Mouse (Mus musculus) brain, adult 10 weeks (tissue): Measurements from ENCODE around the gene Vti1a. TPM values are rescaled to one million over a fixed set of nuclear protein-coding genes. Genes with fewer than 3 reads are reported as not detected.

Source experiments
- polyA plus RNA-seq: library from polyadenylated mRNA; stranded (reverse); fragments of 350-450 nt; fragmentation: Illumina TruSeq; extraction: RNeasy Lipid Tissue Mini Kit (QIAGEN cat#74804); gene quantifications from one replicate; pipeline ENCODE4 v1.2.3, GENCODE M21; 2015; ENCODE audit warnings: low read depth, low replicate concordance

The Vti1a gene
- 43.1 TPM for polyA plus RNA-seq

DNA sequence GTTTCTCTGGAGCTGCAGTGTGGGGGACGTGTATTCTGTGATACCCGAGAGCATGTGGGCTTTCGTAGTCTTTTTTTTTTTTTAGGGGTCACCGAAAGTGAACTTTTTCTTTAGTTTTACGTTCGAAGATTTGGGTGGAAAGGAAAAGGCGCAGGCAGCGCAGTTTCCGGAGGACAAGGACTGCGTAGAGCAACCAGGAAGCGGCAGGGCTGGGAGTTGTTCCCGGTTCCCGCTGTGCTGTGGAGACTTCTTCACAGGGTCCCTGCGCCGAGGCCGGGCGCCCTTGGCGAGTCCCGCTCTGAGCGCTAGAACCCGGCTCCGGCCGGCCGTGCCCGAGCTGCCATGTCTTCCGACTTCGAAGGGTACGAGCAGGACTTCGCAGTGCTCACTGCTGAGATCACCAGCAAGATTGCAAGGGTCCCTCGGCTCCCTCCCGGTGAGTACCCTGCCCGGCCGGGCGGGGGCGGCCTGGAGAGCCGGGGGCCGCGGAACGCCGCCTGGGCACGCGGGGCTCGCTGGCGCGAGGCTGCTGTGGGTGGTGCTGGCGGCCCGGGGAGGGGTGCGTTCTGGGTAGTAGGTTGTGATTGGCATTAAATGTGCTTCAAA is at the start of gene Vti1a:
Gene Vti1a (plus strand): TSS at position 187 of the 606 bp plus-strand sequence.

DNA sequence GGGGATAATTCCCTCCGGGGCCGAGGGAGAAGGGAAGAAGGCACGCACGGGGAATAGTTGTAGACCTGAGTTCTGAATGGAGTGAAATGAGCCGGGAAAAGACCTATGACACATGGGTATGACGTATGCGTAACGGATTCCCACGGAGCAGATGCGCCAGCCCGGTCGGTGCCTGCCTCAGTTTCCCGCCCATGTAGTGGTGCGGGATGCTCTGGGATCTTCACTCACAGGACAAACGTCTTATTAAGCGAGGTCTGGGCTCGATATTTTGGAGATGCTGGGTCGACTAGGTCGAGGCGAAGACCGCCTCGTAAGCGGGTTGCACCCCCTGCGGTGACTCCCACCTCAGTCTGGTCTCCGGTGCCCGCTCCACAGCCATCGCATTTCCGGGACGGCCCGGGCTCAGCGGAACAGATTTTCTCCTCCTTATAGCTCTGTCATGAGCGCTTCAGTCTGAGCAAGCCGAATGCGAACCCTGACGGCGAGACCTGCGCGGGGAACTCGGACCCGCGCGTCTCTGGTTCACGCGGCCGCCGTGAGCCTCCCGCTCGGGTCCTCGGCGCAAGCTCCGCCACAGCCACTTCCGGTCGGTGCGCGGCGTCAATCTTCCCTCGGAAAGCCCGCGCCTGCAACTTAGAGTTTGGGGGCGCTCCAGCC is 515 bp upstream of the Vti1a start, which contains the start of gene Zdhhc6:
Gene Zdhhc6 (minus strand): TSS at position 581 of the 657 bp plus-strand sequence.

Other genes with a start within 250 kb of the Vti1a start
- 34.4 TPM for gene Gpam, start 189.1 kb upstream of the Vti1a start, polyA plus RNA-seq
- gene Tectb, start 135.6 kb upstream of the Vti1a start, polyA plus RNA-seq: not detected
- gene Gucy2g, start 75.1 kb upstream of the Vti1a start, polyA plus RNA-seq: 3.9 TPM
- 41.8 TPM for gene Acsl5, start 64.4 kb upstream of the Vti1a start, polyA plus RNA-seq
- 28.4 TPM for gene Zdhhc6, start 263 bp upstream of the Vti1a start, polyA plus RNA-seq